Mouse (Mus musculus) layer of hippocampus, adult 11-12 months (tissue): ENCODE measurements around the gene Eif2b3.
A peak's percentile ranks its signal among the peaks of the same experiment; 100 is the strongest.

Experiments
- DNase-seq: peaks from one replicate; pipeline ENCODE4 v3.0.0; 2022; ENCODE audit warnings: low spot score

Gene Eif2b3

GRCm38 (mm10) chr4:117019206-117020134 is at the start of gene Eif2b3:
Eif2b3 (plus strand) TSS chr4:117019402.
- DNase-seq: peak; percentile 89

- no peak for DNase-seq
Observed at GRCm38 (mm10) chr4:116976503-116976902, 42.7 kb upstream of the Eif2b3 start.

- no peak for DNase-seq
Observed at GRCm38 (mm10) chr4:116985681-116986080, 33.5 kb upstream of the Eif2b3 start.

GRCm38 (mm10) chr4:116986400-116987121 is 32.6 kb upstream of the Eif2b3 start:
- peak; percentile 87 for DNase-seq

GRCm38 (mm10) chr4:116987122-116987456 is 32.1 kb upstream of the Eif2b3 start:
- DNase-seq: no peak

- no peak for DNase-seq
Observed at GRCm38 (mm10) chr4:116989731-116990130, 29.5 kb upstream of the Eif2b3 start.

GRCm38 (mm10) chr4:116991366-116991765 is 27.8 kb upstream of the Eif2b3 start:
- peak; percentile 91 for DNase-seq

GRCm38 (mm10) chr4:116993672-116994621 is 25.3 kb upstream of the Eif2b3 start, which contains the start of gene Urod:
Urod (minus strand) TSS chr4:116994413.
- DNase-seq: peak; percentile 96

- DNase-seq: peak; percentile 56
Observed at GRCm38 (mm10) chr4:116995131-116995797, 23.9 kb upstream of the Eif2b3 start, which contains the start of gene Hectd3. Hectd3 (plus strand) TSS chr4:116995317.

- no peak for DNase-seq
Observed at GRCm38 (mm10) chr4:116995798-116996135, 23.4 kb upstream of the Eif2b3 start.

GRCm38 (mm10) chr4:116999513-117000154 is 19.6 kb upstream of the Eif2b3 start:
- no peak for DNase-seq

GRCm38 (mm10) chr4:117001957-117002356 is 17.2 kb upstream of the Eif2b3 start:
- DNase-seq: no peak

GRCm38 (mm10) chr4:117002543-117003521 is 16.4 kb upstream of the Eif2b3 start:
- DNase-seq: peak; percentile 73

- DNase-seq: no peak
Observed at GRCm38 (mm10) chr4:117004649-117005048, 14.6 kb upstream of the Eif2b3 start.

GRCm38 (mm10) chr4:117005611-117006400 is 13.4 kb upstream of the Eif2b3 start:
- no peak for DNase-seq

GRCm38 (mm10) chr4:117007058-117007457 is 12.1 kb upstream of the Eif2b3 start:
- no peak for DNase-seq

- DNase-seq: no peak
Observed at GRCm38 (mm10) chr4:117010231-117010630, 9.0 kb upstream of the Eif2b3 start.

- DNase-seq: no peak
Observed at GRCm38 (mm10) chr4:117013596-117013995, 5.6 kb upstream of the Eif2b3 start.

GRCm38 (mm10) chr4:117014901-117015415 is 4.2 kb upstream of the Eif2b3 start:
- DNase-seq: no peak
